10 mouse cellular contexts compared by ENCODE assay signal in genomic region chr12:98850767-98851166, GRCm38 (mm10). TPM values are rescaled to one million over a fixed set of nuclear protein-coding genes. Genes with fewer than 3 reads are reported as not detected.
DNase-seq lines count a peak whose midpoint lies in the region; TF ChIP-seq lines count a peak whose summit lies in the region.
"Had no signal": no experiment of that assay in that cellular context is flagged by ENCODE, and none has a peak within 500 bp of the region (broad histone marks: within the 10 kb centered on the region; RNA-seq: fewer than 3 reads in every experiment).

No protein-coding gene starts in this region.

- DNase-seq in heart, adult 2 months = peak in 1 of 2 experiments; percentile 30
- no peak for DNase-seq in heart, adult 9 months (ENCODE audit: low spot score in 2 of 2)
- DNase-seq in 416B (ENCODE audit: low read depth) (peak; percentile 48), R1 (ENCODE audit: low read depth, low spot score) (peak; percentile 51)
- peak; percentile 67 to 69 for DNase-seq in cerebellum, postnatal 36 days
- DNase-seq in kidney, postnatal 25 days = peak; percentile 75 to 82
- DNase-seq in mesoderm, embryonic 11.5 days (ENCODE audit: low read depth, low spot score) = peak; percentile 34
- peak; percentile 21 to 64 for DNase-seq in thymus, postnatal 10 days (ENCODE audit: low spot score in 2 of 2)

- TF ChIP-seq EP300 in heart, adult 2 months (IDR thresholded peaks at IDR 0.05; ENCODE audit: insufficient read depth, low read depth, low read length) = no peak

- peak; percentile 73 for TF ChIP-seq CTCF in heart, adult 2 months (IDR thresholded peaks at IDR 0.05)

- no peak overlapping the region for H3K27ac ChIP-seq in heart, adult 2 months
- H3K27ac ChIP-seq: embryonic facial prominence, embryonic 15.5 days; liver, embryonic 15.5 days had no signal

- TF ChIP-seq POLR2A in heart, adult 2 months (IDR thresholded peaks at IDR 0.05; ENCODE audit: insufficient read depth, low read depth, low read length) = no peak

- intact Hi-C loops in heart, adult 2 months (cut with DNase I) = no loop called here

- no peaks in the 10 kb centered on the region for H3K36me3 ChIP-seq in heart, adult 2 months (ENCODE audit: control insufficient read depth, insufficient read depth, low read length)
- H3K36me3 ChIP-seq: embryonic facial prominence, embryonic 15.5 days; liver, embryonic 15.5 days had no signal

- no peak overlapping the region for H3K4me3 ChIP-seq in heart, adult 2 months
- H3K4me3 ChIP-seq: embryonic facial prominence, embryonic 15.5 days; liver, embryonic 15.5 days had no signal

- no peak overlapping the region for H3K9ac ChIP-seq in heart, adult 2 months (ENCODE audit: low read depth, low read length)
- H3K9ac ChIP-seq: embryonic facial prominence, embryonic 15.5 days; liver, embryonic 15.5 days had no signal

- H3K27me3 ChIP-seq in heart, adult 2 months (ENCODE audit: control insufficient read depth, insufficient read depth, low read length) = no peaks in the 10 kb centered on the region
- H3K27me3 ChIP-seq: embryonic facial prominence, embryonic 15.5 days; liver, embryonic 15.5 days had no signal

- no peaks in the 10 kb centered on the region for H3K4me1 ChIP-seq in heart, adult 2 months (ENCODE audit: control insufficient read depth, insufficient read depth, low read length)
- H3K4me1 ChIP-seq: embryonic facial prominence, embryonic 15.5 days; liver, embryonic 15.5 days had no signal

- no peaks in the 10 kb centered on the region for H3K79me2 ChIP-seq in heart, adult 2 months (replicated peaks; ENCODE audit: control insufficient read depth, insufficient read depth, low read length)

- 25% methylated on average over 3 of the region's 3 CpGs for WGBS in heart, adult 2 months

RNA-seq across cellular contexts. Expression of gene Eml5, which starts 50.5 kb away (rescaled TPM):
- total RNA-seq in heart, adult 2 months (2021) = 1 to 10 TPM; 2.4 to 3.8 TPM
- 2.5 and 3.0 TPM in 2 replicates for polyA plus RNA-seq in heart, adult 2 months (2012; rRNA removed)

Comparison
In these comparisons a context has a peak if more than half of its experiments do, and no peak if none do; other contexts are left out.
1. DNase-seq: peak in 416B (single experiment), R1 (single experiment), cerebellum, postnatal 36 days (2 of 2), kidney, postnatal 25 days (2 of 2), mesoderm, embryonic 11.5 days (single experiment) and thymus, postnatal 10 days (2 of 2); none in heart, adult 9 months (0 of 2).